Mouse (Mus musculus) liver, embryonic 15.5 days (tissue): ENCODE measurements around the gene Fam24a. TPM values are rescaled to one million over a fixed set of nuclear protein-coding genes. Genes with fewer than 3 reads are reported as not detected.

Experiments
- polyA plus RNA-seq: library from polyadenylated mRNA; unstranded; fragments of >200 nt; fragmentation: Nextera tagmentation; extraction: Ambion mirVana; gene quantifications from 2 replicates; pipeline ENCODE4 v1.2.1, GENCODE M21; 2015

Gene Fam24a
- polyA plus RNA-seq, 1 experiment from 2014 or later = not detected

Other genes starting within 250 kb of the Fam24a start
- gene 4933402N03Rik, start 187.6 kb upstream of the Fam24a start, polyA plus RNA-seq = not detected in 2 replicates
- not detected in 2 replicates for gene 5430419D17Rik, start 159.5 kb upstream of the Fam24a start, polyA plus RNA-seq
- not detected in 2 replicates for gene Cuzd1, start 11.6 kb upstream of the Fam24a start, polyA plus RNA-seq
- not detected in 2 replicates for gene Fam24b, start 4.3 kb upstream of the Fam24a start, polyA plus RNA-seq
- 7.2 and 8.6 TPM in 2 replicates for gene 2310057M21Rik, start 28.9 kb downstream of the Fam24a start, polyA plus RNA-seq
- 19.1 and 19.9 TPM in 2 replicates for gene Pstk, start 37.3 kb downstream of the Fam24a start, polyA plus RNA-seq
- 9.3 and 11.5 TPM in 2 replicates for gene Ikzf5, start 76.7 kb downstream of the Fam24a start, polyA plus RNA-seq
- 33.3 and 35.8 TPM in 2 replicates for gene Acadsb, start 76.7 kb downstream of the Fam24a start, polyA plus RNA-seq
- not detected in 2 replicates for gene Hmx3, start 209.0 kb downstream of the Fam24a start, polyA plus RNA-seq
- not detected in 2 replicates for gene Hmx2, start 214.9 kb downstream of the Fam24a start, polyA plus RNA-seq
- gene Bub3, start 226.4 kb downstream of the Fam24a start, polyA plus RNA-seq = 107 and 113 TPM in 2 replicates